Mouse (Mus musculus) limb, embryonic 13.5 days (tissue): ENCODE results near the gene Dmbx1. TPM values are rescaled to one million over a fixed set of nuclear protein-coding genes. Genes with fewer than 3 reads are reported as not detected.

Experiments
- ATAC-seq: fragments of 200-750 bp; cut with Nextera tagmentation; 2 replicates; pipeline ENCODE4 v1.8.0; 2017; ENCODE audit warnings: low read depth, moderate number of reproducible peaks, moderate TSS enrichment; ENCODE audit not compliant: low FRiP score
- H3K27ac ChIP-seq: fragments of 300-500 bp; sonication (generic); 2 replicates; pipeline ENCODE4 v1.5.1; 2015; ENCODE audit warnings: inconsistent platforms, mild to moderate bottlenecking, moderate library complexity
- H3K27me3 ChIP-seq: fragments of 300-500 bp; sonication (generic); 2 replicates; pipeline ENCODE4 v1.6.1; 2015; ENCODE audit warnings: mild to moderate bottlenecking, inconsistent platforms
- H3K36me3 ChIP-seq: fragments of 300-500 bp; sonication (generic); 2 replicates; pipeline ENCODE4 v1.6.1; 2015; ENCODE audit warnings: inconsistent platforms, mild to moderate bottlenecking, moderate library complexity
- H3K4me1 ChIP-seq: fragments of 300-500 bp; sonication (generic); 2 replicates; pipeline ENCODE4 v1.6.1; 2015; ENCODE audit warnings: inconsistent platforms
- H3K4me2 ChIP-seq: fragments of 300-500 bp; sonication (generic); replicated peaks from 2 replicates; pipeline ENCODE4 v1.6.1; 2015; ENCODE audit warnings: inconsistent platforms, mild to moderate bottlenecking, moderate library complexity
- H3K4me3 ChIP-seq: fragments of 300-500 bp; sonication (generic); 2 replicates; pipeline ENCODE4 v1.5.1; 2015; ENCODE audit warnings: moderate library complexity, mild to moderate bottlenecking, inconsistent platforms
- H3K9ac ChIP-seq: fragments of 300-500 bp; sonication (generic); 2 replicates; pipeline ENCODE4 v1.6.1; 2015; ENCODE audit warnings: mild to moderate bottlenecking, inconsistent platforms
- H3K9me3 ChIP-seq: fragments of 300-500 bp; sonication (generic); 2 replicates; pipeline ENCODE4 v1.6.1; 2016; ENCODE audit warnings: inconsistent platforms
- WGBS: fragments of 180-500 bp; shearing (Covaris S2); methylation state at CpG from one replicate; pipeline ENCODE4 v1.1.7; 2015; 5-methylcytosine and 5-hydroxymethylcytosine counted together
- polyA plus RNA-seq: library from polyadenylated mRNA; unstranded; fragments of >200 nt; fragmentation: Nextera tagmentation; extraction: Ambion mirVana; gene quantifications from 2 replicates; pipeline ENCODE4 v1.2.1, GENCODE M21; 2015

Gene Dmbx1
- polyA plus RNA-seq, 1 experiment from 2014 or later = not detected

DNA sequence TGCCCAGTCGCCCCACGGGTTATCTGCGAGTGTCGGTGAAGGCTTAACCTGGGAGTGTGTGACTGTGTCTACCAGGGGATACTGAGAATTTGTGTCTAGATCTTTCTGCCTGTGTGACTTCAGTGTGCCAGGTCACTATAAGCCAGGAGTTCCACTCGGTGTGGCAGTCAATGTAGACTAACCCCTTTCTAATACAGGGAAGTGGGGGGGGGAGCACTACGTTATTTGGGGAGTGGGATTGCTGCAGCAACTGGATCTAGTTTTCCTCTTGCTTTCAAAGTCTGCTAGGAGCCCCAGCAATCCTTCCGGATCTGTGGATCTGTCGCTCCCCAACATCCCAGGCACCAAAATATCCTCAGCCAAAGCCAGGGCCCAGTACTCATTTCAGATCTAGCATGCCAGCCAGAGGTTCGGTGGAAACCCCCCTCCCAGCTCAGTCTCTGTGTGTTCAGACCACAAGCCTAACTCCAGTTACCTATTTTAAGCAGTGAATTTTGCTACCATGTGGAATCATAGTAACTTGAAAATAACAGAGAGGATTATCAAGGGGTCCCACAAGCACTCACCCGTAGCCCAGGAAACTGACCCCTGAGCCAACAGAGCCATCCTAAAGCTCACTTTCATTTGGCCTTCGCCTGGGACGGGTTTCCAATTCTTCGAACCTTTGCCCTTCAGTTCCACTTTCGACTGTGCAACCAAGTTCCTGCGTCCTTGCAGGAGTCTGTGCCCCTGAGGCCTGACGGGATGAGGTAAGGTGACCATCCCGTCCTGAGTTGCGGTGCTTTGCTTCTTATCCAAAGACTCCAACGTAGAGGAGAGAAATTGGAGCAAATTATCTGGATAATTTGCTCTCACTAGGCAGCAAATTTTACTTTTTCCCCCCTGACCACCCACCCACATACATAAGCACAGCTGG lies 2.4 kb downstream of the Dmbx1 start:
- no peak for ATAC-seq
- no peaks in the 10 kb centered on the region for H3K36me3 ChIP-seq
- WGBS = 5% methylated on average over 19 of the region's 19 CpGs
- no peak overlapping the region for H3K9ac ChIP-seq
- H3K9me3 ChIP-seq = no peaks in the 10 kb centered on the region
- peaks cover 100% of the 10 kb centered on the region for H3K27me3 ChIP-seq
- peaks cover 35% of the 10 kb centered on the region for H3K4me1 ChIP-seq
- H3K4me3 ChIP-seq = no peak overlapping the region
- H3K4me2 ChIP-seq = no peak overlapping the region
- H3K27ac ChIP-seq = no peak overlapping the region

DNA sequence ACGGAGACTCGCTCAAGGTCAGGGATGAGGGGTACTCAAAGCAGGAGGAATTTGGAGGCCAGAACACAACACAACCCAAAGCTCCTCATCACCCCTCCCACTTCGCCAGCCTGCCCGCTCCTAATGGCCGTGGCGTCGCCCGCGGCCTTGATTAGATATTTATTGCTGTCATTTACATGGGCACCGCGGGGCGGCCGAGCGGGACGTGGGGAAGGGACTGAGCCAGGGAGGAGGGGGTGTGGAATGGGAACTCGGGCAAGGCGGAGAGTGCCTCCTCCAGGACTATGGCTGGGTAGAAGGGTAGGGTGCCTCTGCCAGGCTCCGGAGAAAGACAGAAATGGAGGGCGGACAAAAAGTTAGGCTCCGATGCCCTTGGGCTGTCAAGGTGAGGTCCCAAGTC lies 3.1 kb downstream of the Dmbx1 start:
- Histone ChIP-seq H3K27me3 (peaks cover 100% of the 10 kb centered on the region), H3K36me3 (no peaks in the 10 kb centered on the region), H3K9me3 (no peaks in the 10 kb centered on the region), H3K4me3 (peak overlapping the region; percentile 12; the same call in 1 of the 2 replicates), H3K27ac (no peak overlapping the region), H3K4me1 (peaks cover 38% of the 10 kb centered on the region), H3K9ac (no peak overlapping the region; the same call in 1 of the 2 replicates), H3K4me2 (peak overlapping the region; percentile 11; the same call in 1 of the 2 replicates)
- ATAC-seq = no peak
- 1% methylated on average over 20 of the region's 20 CpGs for WGBS

DNA sequence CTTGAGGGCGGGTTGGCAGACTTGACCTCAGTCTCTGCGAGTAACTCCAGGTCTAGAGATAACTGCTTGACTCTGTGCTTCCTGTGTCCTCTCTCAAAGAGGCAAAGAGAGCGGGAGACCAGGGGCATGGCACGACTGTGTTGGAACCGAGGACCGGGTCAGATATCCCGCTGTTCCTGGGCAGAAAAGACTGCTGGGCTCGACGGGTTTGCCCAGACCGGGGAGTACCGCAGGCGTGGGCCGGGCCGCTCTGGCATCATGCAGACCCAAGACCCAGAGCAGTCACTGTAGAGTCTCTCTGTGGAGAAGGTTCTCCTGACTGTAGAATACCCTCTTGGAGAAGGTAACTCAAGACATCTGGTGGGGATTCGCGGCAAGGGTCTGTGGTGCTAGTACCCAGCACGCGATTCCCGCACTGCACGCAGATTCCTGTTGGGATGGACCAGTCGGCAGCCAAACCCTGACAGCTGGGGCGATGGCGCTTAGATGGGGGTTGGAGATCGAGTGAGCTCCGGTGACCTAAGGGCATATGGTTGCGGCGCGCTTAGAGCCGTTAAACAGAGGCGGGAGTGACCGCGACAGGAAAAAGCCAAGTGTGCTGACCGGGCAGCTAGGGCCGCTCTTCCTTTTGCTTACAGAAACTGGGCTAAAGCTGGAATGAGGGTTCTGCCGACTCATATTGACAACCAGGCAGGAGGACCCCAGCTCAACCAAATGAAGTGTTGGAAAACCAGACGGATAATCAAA lies 3.7 kb downstream of the Dmbx1 start:
- WGBS = under 1% methylated on average over 36 of the region's 36 CpGs
- no peak for ATAC-seq
- H3K9ac ChIP-seq = no peak overlapping the region; the same call in 1 of the 2 replicates
- H3K4me3 ChIP-seq = no peak overlapping the region; the same call in 1 of the 2 replicates
- peaks cover 100% of the 10 kb centered on the region for H3K27me3 ChIP-seq
- peak overlapping the region; percentile 11; the same call in 1 of the 2 replicates for H3K4me2 ChIP-seq
- H3K27ac ChIP-seq = no peak overlapping the region
- no peaks in the 10 kb centered on the region for H3K9me3 ChIP-seq
- H3K4me1 ChIP-seq = peaks cover 39% of the 10 kb centered on the region
- no peaks in the 10 kb centered on the region for H3K36me3 ChIP-seq

DNA sequence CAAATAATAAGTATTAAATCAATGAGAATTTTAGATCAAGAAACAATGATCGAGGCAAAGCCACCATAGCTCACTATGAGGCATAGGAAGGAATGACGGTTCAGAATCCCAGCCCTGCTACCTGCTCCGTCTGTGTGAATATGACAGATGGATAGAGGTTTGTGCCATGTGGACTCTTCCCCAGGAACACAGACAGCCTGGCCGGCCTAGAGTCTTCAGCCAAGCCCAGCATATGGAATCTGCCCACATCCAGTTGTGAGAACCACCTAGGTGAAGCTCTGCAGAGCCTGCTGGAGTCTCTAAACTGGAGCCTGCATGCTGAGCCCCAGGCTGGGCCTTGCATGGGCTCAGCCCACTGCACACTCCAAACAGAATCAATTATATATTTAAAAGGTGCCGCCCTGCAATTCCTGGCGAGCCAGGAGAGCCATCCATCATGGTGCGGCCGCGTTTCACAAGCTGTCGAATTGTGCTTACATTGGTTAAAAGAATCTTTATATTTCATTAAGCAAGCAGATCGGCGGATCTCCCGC lies 8.1 kb downstream of the Dmbx1 start:
- no peak for ATAC-seq
- Histone ChIP-seq H3K27me3 (peaks cover 100% of the 10 kb centered on the region), H3K4me2 (no peak overlapping the region), H3K4me1 (peaks cover 18% of the 10 kb centered on the region), H3K36me3 (no peaks in the 10 kb centered on the region), H3K9ac (no peak overlapping the region), H3K27ac (no peak overlapping the region), H3K9me3 (no peaks in the 10 kb centered on the region), H3K4me3 (no peak overlapping the region)
- WGBS = 39% methylated on average over 13 of the region's 13 CpGs

DNA sequence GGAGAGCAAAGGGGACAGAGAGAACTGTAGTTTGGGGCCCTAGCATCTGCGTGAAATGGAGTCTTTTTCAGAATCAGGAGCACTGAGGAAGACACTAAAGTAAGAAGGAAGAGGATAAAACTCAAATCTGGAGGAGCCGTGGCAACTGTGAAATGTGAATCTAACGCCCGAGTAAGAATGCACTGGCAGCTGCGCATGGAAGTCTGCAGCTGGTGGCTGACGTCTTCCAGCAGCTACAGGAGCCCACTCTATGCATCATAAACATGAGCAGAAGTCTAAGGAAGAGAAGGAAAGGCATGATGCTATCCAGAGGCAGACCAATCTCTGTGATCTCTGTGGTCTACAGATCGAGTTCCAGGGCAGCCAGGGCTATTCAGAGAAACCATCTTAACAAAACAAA lies 12.1 kb downstream of the Dmbx1 start:
- ATAC-seq = no peak
- 39% methylated on average over 7 of the region's 7 CpGs for WGBS
- no peaks in the 10 kb centered on the region for H3K36me3 ChIP-seq
- no peak overlapping the region for H3K4me2 ChIP-seq
- no peak overlapping the region for H3K9ac ChIP-seq
- H3K27ac ChIP-seq = no peak overlapping the region
- 0 out of 2 replicates have a peak, but pooled peaks cover 3% of the 10 kb centered on the region for H3K4me1 ChIP-seq
- H3K27me3 ChIP-seq = peaks cover 96% of the 10 kb centered on the region
- H3K9me3 ChIP-seq = no peaks in the 10 kb centered on the region
- no peak overlapping the region for H3K4me3 ChIP-seq

DNA sequence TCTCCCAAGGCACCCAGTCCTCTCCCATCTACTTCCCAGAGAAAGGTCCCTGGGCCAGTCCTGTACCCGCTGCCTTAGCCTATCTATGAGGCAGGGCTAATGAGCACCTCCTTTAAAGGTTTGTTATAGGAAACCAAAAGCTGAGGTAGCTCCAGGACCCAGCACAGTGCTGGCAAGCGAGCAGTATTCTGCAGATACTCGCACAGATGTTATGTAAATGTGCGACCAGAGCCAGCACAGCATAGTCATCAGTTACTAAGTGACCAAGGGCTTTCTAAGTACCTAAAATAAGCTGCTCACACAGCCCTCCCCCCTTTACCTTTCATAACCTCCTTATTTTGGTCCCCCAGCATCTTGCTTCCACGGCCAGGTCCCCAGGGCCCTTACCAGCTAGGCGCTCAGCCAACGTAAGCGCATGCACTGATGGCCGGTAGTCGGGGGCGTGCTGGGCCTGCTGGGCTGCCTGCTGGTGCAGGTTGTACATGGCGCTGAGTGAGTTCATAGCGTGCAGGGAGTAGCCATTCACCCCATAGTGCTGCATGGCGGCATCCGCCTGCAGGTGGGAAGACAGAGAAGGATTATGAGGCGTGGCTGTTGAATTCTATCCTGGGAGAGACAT lies 16.4 kb downstream of the Dmbx1 start:
- Histone ChIP-seq H3K36me3 (no peaks in the 10 kb centered on the region), H3K4me3 (no peak overlapping the region), H3K4me2 (no peak overlapping the region), H3K9ac (no peak overlapping the region), H3K27ac (no peak overlapping the region), H3K4me1 (no peaks in the 10 kb centered on the region), H3K9me3 (no peaks in the 10 kb centered on the region), H3K27me3 (peaks cover 91% of the 10 kb centered on the region)
- WGBS = 78% methylated on average over 16 of the region's 16 CpGs
- ATAC-seq = no peak; the same call in 1 of the 2 replicates

DNA sequence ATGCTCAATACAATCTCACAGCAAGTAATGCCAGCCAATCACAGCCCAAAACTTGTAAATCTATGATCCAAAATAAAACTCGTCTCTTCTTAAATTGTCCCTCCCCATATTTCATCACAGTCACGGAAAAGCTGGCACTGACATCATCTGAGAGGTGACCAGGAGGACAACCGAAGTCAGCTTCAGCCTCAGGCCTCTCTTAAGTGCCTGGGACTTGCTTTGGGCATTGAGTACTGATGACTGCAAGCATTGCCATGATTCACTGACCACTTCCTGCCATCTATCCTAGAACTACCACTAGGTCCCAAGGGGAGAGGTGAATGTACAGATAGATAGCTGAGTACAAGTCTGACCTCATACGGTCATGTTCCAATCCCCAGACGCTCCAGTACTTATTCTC lies 17.0 kb downstream of the Dmbx1 start:
- ATAC-seq = no peak
- Histone ChIP-seq H3K4me1 (peaks cover 5% of the 10 kb centered on the region; the same call in 1 of the 2 replicates), H3K9me3 (no peaks in the 10 kb centered on the region), H3K9ac (no peak overlapping the region), H3K27me3 (peaks cover 91% of the 10 kb centered on the region), H3K4me2 (no peak overlapping the region), H3K4me3 (no peak overlapping the region), H3K36me3 (no peaks in the 10 kb centered on the region), H3K27ac (no peak overlapping the region)
- 86% methylated on average over 5 of the region's 5 CpGs for WGBS

DNA sequence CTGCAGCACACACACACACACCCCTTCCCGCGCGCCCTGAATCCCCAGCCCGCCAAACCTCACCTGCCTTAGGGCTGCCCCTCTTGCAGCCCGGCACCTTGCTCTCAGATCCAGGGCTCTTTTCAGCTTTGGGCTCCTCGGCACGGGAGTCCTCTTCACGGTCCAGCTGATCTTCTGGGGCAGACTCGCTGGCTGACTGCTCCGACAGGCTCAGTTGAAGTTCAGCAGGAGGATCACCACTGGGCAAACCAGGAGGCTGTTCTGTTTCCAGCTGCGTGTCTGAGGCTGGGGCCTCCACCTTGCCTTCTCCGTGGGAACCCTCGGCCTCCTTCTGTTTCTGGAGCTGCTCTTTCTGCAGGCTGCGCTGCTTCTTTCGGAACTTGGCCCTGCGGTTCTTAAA lies 19.8 kb downstream of the Dmbx1 start:
- ATAC-seq = no peak
- Histone ChIP-seq H3K36me3 (no peaks in the 10 kb centered on the region), H3K4me3 (no peak overlapping the region), H3K9me3 (no peaks in the 10 kb centered on the region), H3K9ac (no peak overlapping the region), H3K4me1 (peaks cover 5% of the 10 kb centered on the region; the same call in 1 of the 2 replicates), H3K4me2 (no peak overlapping the region), H3K27me3 (peaks cover 93% of the 10 kb centered on the region), H3K27ac (no peak overlapping the region)
- WGBS = 79% methylated on average over 16 of the region's 16 CpGs

DNA sequence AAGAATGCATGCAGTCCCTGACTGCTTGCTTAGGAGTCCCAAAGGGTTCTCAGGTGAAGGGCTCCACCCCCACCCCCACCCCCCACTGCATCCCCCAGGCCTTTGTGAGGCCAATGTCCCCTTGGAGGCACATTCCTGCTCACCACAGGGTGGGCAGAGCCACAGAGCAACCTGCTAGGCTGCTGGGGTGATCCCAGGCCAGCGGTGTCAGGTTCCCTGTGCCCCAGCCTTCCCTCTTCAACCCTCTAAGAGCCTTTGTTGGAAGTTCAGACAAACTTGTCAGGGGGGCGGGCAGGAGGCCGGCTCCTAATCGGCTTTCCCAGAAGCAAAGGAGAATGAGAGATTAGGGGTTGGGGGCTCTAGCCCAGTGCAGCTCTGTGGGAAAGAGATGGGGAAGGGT lies 28.1 kb downstream of the Dmbx1 start:
- no peaks in the 10 kb centered on the region for H3K36me3 ChIP-seq
- peaks cover 18% of the 10 kb centered on the region for H3K4me1 ChIP-seq
- H3K27ac ChIP-seq = no peak overlapping the region
- H3K4me2 ChIP-seq = no peak overlapping the region
- H3K9me3 ChIP-seq = no peaks in the 10 kb centered on the region; the same call in 1 of the 2 replicates
- H3K27me3 ChIP-seq = peaks cover 50% of the 10 kb centered on the region
- WGBS = 8% methylated on average over 4 of the region's 4 CpGs
- no peak for ATAC-seq
- H3K9ac ChIP-seq = no peak overlapping the region
- H3K4me3 ChIP-seq = no peak overlapping the region

DNA sequence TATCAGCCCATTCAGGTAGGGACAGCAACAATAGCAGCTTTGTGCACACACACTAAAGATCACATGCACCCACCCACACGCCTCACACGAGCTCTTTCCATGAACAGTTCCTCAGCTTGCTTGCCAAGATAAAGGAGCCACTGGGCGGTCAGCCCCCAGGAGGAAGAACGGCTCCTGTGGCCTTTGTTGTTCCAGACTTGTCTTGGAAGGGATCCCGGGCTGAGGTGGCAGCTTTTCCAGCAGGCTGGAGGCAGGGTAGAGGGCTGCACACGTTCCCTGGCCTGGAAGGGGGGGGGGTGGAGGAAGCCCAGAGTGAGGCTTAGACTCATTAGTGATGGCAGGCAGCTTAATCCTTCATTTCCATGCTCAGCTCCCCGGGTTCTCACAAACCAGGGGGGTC lies 31.1 kb downstream of the Dmbx1 start:
- Histone ChIP-seq H3K4me2 (no peak overlapping the region), H3K4me3 (no peak overlapping the region), H3K36me3 (no peaks in the 10 kb centered on the region), H3K4me1 (peaks cover 26% of the 10 kb centered on the region), H3K9ac (no peak overlapping the region), H3K9me3 (no peaks in the 10 kb centered on the region; the same call in 1 of the 2 replicates), H3K27ac (no peak overlapping the region), H3K27me3 (peaks cover 58% of the 10 kb centered on the region)
- ATAC-seq = peak; percentile 62
- 25% methylated on average over 7 of the region's 7 CpGs for WGBS

DNA sequence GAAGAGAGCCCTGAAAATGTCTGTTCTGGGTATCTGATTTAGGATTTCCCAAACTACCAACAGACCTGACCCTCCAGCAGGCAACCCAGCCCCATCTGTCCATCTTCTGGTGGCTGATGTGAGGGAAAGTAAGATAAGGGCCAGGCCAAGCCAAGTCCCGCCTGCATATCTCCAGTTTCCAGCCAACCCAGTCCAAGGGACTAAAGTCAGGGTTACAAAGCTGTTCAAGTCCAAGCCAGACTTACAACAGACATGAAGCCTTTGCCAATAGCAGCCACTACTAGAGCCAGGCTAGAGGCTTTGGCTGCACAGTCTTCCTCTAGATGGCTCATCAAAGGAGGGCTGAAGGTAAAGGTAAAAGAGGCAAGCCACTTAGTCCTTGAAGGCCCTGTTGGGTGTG lies 31.7 kb downstream of the Dmbx1 start:
- Histone ChIP-seq H3K27ac (no peak overlapping the region), H3K4me2 (no peak overlapping the region), H3K36me3 (no peaks in the 10 kb centered on the region), H3K27me3 (peaks cover 57% of the 10 kb centered on the region), H3K4me3 (no peak overlapping the region), H3K9me3 (no peaks in the 10 kb centered on the region; the same call in 1 of the 2 replicates), H3K4me1 (peaks cover 26% of the 10 kb centered on the region), H3K9ac (no peak overlapping the region)
- WGBS = 63% methylated on average over 1 of the region's 1 CpGs
- ATAC-seq = no peak
